Mouse (Mus musculus) neural tube, embryonic 13.5 days (tissue): ENCODE measurements around the gene Cped1. TPM values are rescaled to one million over a fixed set of nuclear protein-coding genes. Genes with fewer than 3 reads are reported as not detected.

ENCODE experiments used
- ATAC-seq: fragments of 200-750 bp; cut with Nextera tagmentation; 2 replicates; pipeline ENCODE4 v1.8.0; 2017; ENCODE audit warnings: low read depth, mild to moderate bottlenecking, moderate TSS enrichment, moderate library complexity
- H3K27ac ChIP-seq: fragments of 300-500 bp; sonication (generic); replicated peaks from 2 replicates; pipeline ENCODE4 v1.5.1; 2015; ENCODE audit warnings: moderate library complexity, mild to moderate bottlenecking, inconsistent platforms
- H3K27me3 ChIP-seq: fragments of 300-500 bp; sonication (generic); 2 replicates; pipeline ENCODE4 v1.6.1; 2015; ENCODE audit warnings: mild to moderate bottlenecking, inconsistent platforms
- H3K36me3 ChIP-seq: fragments of 300-500 bp; sonication (generic); 2 replicates; pipeline ENCODE4 v1.6.1; 2015; ENCODE audit warnings: mild to moderate bottlenecking, inconsistent platforms
- H3K4me1 ChIP-seq: fragments of 300-500 bp; sonication (generic); replicated peaks from 2 replicates; pipeline ENCODE4 v1.6.1; 2015; ENCODE audit warnings: inconsistent platforms
- H3K4me2 ChIP-seq: fragments of 300-500 bp; sonication (generic); 2 replicates; pipeline ENCODE4 v1.6.1; 2015; ENCODE audit warnings: inconsistent platforms, mild to moderate bottlenecking, moderate library complexity
- H3K4me3 ChIP-seq: fragments of 300-500 bp; sonication (generic); 2 replicates; pipeline ENCODE4 v1.5.1; 2015; ENCODE audit warnings: mild to moderate bottlenecking, inconsistent platforms
- H3K9ac ChIP-seq: fragments of 300-500 bp; sonication (generic); 2 replicates; pipeline ENCODE4 v1.6.1; 2015; ENCODE audit warnings: moderate library complexity, mild to moderate bottlenecking, inconsistent platforms
- H3K9me3 ChIP-seq: fragments of 300-500 bp; sonication (generic); 2 replicates; pipeline ENCODE4 v1.6.1; 2016; ENCODE audit warnings: inconsistent platforms
- WGBS: fragments of 180-500 bp; shearing (Covaris S2); methylation state at CpG from one replicate; pipeline ENCODE4 v1.1.7; 2015; 5-methylcytosine and 5-hydroxymethylcytosine counted together
- polyA plus RNA-seq: library from polyadenylated mRNA; unstranded; fragments of >200 nt; fragmentation: Nextera tagmentation; extraction: Ambion mirVana; gene quantifications from 2 replicates; pipeline ENCODE4 v1.2.1, GENCODE M21; 2015

The Cped1 gene
- 3.6 and 3.9 TPM in 2 replicates for polyA plus RNA-seq

- ATAC-seq: peak; percentile 75
- Histone ChIP-seq H3K4me1 (peaks cover 18% of the 10 kb centered on the region), H3K27ac (no peak within 1 kb of the TSS), H3K4me2 (peak within 1 kb of the TSS; percentile 87), H3K27me3 (peaks cover 34% of the 10 kb centered on the region), H3K9ac (peak within 1 kb of the TSS; percentile 63), H3K9me3 (no peaks in the 10 kb centered on the region), H3K36me3 (no peaks in the 10 kb centered on the region), H3K4me3 (peak within 1 kb of the TSS; percentile 44)
- WGBS: under 1% methylated on average over 38 of the region's 38 CpGs
Observed at GRCm38 (mm10) chr6:21985732-21986540, at the start of gene Cped1. TSS of gene Cped1 (plus strand) at chr6:21985916.

GRCm38 (mm10) chr6:21937981-21938635, 47.6 kb upstream of the Cped1 start:
- Histone ChIP-seq H3K4me3 (no peak overlapping the region), H3K27me3 (no peaks in the 10 kb centered on the region), H3K4me1 (no peaks in the 10 kb centered on the region), H3K27ac (no peak overlapping the region), H3K9me3 (no peaks in the 10 kb centered on the region), H3K36me3 (no peaks in the 10 kb centered on the region), H3K4me2 (no peak overlapping the region), H3K9ac (no peak overlapping the region)
- no peak for ATAC-seq
- 87% methylated on average over 4 of the region's 4 CpGs for WGBS

- Histone ChIP-seq H3K9me3 (no peaks in the 10 kb centered on the region), H3K4me3 (peak within 1 kb of the TSS; percentile 75), H3K4me1 (peaks cover 19% of the 10 kb centered on the region), H3K27ac (peak within 1 kb of the TSS; percentile 97), H3K4me2 (peak within 1 kb of the TSS; percentile 75), H3K27me3 (no peaks in the 10 kb centered on the region), H3K36me3 (peaks cover 9% of the 10 kb centered on the region), H3K9ac (peak within 1 kb of the TSS; percentile 83)
- under 1% methylated on average over 35 of the region's 35 CpGs for WGBS
- ATAC-seq: peak; percentile 98
Observed at GRCm38 (mm10) chr6:21949226-21949731, 36.4 kb upstream of the Cped1 start, which contains the start of gene Ing3. TSS of gene Ing3 (plus strand) at chr6:21949571.

GRCm38 (mm10) chr6:21949771-21950448, 35.8 kb upstream of the Cped1 start:
- no peaks in the 10 kb centered on the region for H3K27me3 ChIP-seq
- H3K4me3 ChIP-seq: peak overlapping the region; percentile 75
- under 1% methylated on average over 68 of the region's 68 CpGs for WGBS
- H3K9ac ChIP-seq: peak overlapping the region; percentile 83
- peak overlapping the region; percentile 97 for H3K27ac ChIP-seq
- peak overlapping the region; percentile 75 for H3K4me2 ChIP-seq
- no peaks in the 10 kb centered on the region for H3K9me3 ChIP-seq
- peaks cover 14% of the 10 kb centered on the region for H3K36me3 ChIP-seq
- ATAC-seq: peak; percentile 98
- H3K4me1 ChIP-seq: peaks cover 19% of the 10 kb centered on the region

- Histone ChIP-seq H3K9me3 (no peaks in the 10 kb centered on the region), H3K4me3 (peak overlapping the region; percentile 75), H3K27ac (peak overlapping the region; percentile 97; the same call in 1 of the 2 replicates), H3K4me1 (peaks cover 19% of the 10 kb centered on the region), H3K4me2 (peak overlapping the region; percentile 75), H3K27me3 (no peaks in the 10 kb centered on the region), H3K9ac (peak overlapping the region; percentile 83), H3K36me3 (peaks cover 21% of the 10 kb centered on the region)
- ATAC-seq: no peak
- 84% methylated on average over 2 of the region's 2 CpGs for WGBS
Observed at GRCm38 (mm10) chr6:21950676-21951075, 35.0 kb upstream of the Cped1 start.

- no peak overlapping the region for H3K27ac ChIP-seq
- 85% methylated on average over 4 of the region's 4 CpGs for WGBS
- peaks cover 47% of the 10 kb centered on the region for H3K36me3 ChIP-seq
- H3K4me1 ChIP-seq: peaks cover 19% of the 10 kb centered on the region
- no peak overlapping the region for H3K4me3 ChIP-seq
- no peaks in the 10 kb centered on the region for H3K27me3 ChIP-seq
- H3K4me2 ChIP-seq: no peak overlapping the region
- ATAC-seq: no peak
- H3K9me3 ChIP-seq: no peaks in the 10 kb centered on the region
- H3K9ac ChIP-seq: no peak overlapping the region
Observed at GRCm38 (mm10) chr6:21955468-21955867, 30.2 kb upstream of the Cped1 start.

GRCm38 (mm10) chr6:21958922-21959321, 26.8 kb upstream of the Cped1 start:
- Histone ChIP-seq H3K4me3 (no peak overlapping the region), H3K27me3 (no peaks in the 10 kb centered on the region), H3K4me2 (no peak overlapping the region), H3K9me3 (no peaks in the 10 kb centered on the region), H3K36me3 (peaks cover 38% of the 10 kb centered on the region), H3K9ac (no peak overlapping the region), H3K27ac (no peak overlapping the region), H3K4me1 (peaks cover 2% of the 10 kb centered on the region; the same call in 1 of the 2 replicates)
- 84% methylated on average over 4 of the region's 4 CpGs for whole genome bisulfite sequencing
- no peak for ATAC-seq

GRCm38 (mm10) chr6:21959909-21960308, 25.8 kb upstream of the Cped1 start:
- no peak overlapping the region for H3K4me2 ChIP-seq
- peaks cover 2% of the 10 kb centered on the region; the same call in 1 of the 2 replicates for H3K4me1 ChIP-seq
- H3K9ac ChIP-seq: no peak overlapping the region
- no peaks in the 10 kb centered on the region for H3K27me3 ChIP-seq
- WGBS: 87% methylated on average over 5 of the region's 5 CpGs
- no peaks in the 10 kb centered on the region for H3K9me3 ChIP-seq
- no peak overlapping the region for H3K27ac ChIP-seq
- H3K36me3 ChIP-seq: peaks cover 33% of the 10 kb centered on the region
- ATAC-seq: no peak
- H3K4me3 ChIP-seq: no peak overlapping the region

- H3K9me3 ChIP-seq: no peaks in the 10 kb centered on the region
- no peaks in the 10 kb centered on the region for H3K27me3 ChIP-seq
- no peak overlapping the region for H3K27ac ChIP-seq
- no peak overlapping the region for H3K4me3 ChIP-seq
- ATAC-seq: no peak
- WGBS: 74% methylated on average over 2 of the region's 2 CpGs
- H3K4me1 ChIP-seq: no peaks in the 10 kb centered on the region
- no peak overlapping the region for H3K9ac ChIP-seq
- peaks cover 24% of the 10 kb centered on the region for H3K36me3 ChIP-seq
- no peak overlapping the region for H3K4me2 ChIP-seq
Observed at GRCm38 (mm10) chr6:21977532-21977931, 8.2 kb upstream of the Cped1 start.

- H3K27ac ChIP-seq: no peak overlapping the region
- H3K4me2 ChIP-seq: no peak overlapping the region
- no peak overlapping the region for H3K4me3 ChIP-seq
- H3K9me3 ChIP-seq: no peaks in the 10 kb centered on the region
- H3K27me3 ChIP-seq: peaks cover 14% of the 10 kb centered on the region
- ATAC-seq: no peak
- 89% methylated on average over 1 of the region's 1 CpGs for WGBS
- no peak overlapping the region for H3K9ac ChIP-seq
- H3K36me3 ChIP-seq: no peaks in the 10 kb centered on the region
- H3K4me1 ChIP-seq: peaks cover 11% of the 10 kb centered on the region
Observed at GRCm38 (mm10) chr6:21981114-21981513, 4.6 kb upstream of the Cped1 start.

GRCm38 (mm10) chr6:21984990-21985731, 555 bp upstream of the Cped1 start:
- ATAC-seq: peak; percentile 72; the same call in 1 of the 2 replicates
- 11% methylated on average over 16 of the region's 16 CpGs for WGBS
- peak overlapping the region; percentile 63 for H3K9ac ChIP-seq

More at GRCm38 (mm10) chr6:21984990-21985731, 555 bp upstream of the Cped1 start:
- H3K4me3 ChIP-seq: peak overlapping the region; percentile 44
- peak overlapping the region; percentile 87 for H3K4me2 ChIP-seq
- no peaks in the 10 kb centered on the region for H3K9me3 ChIP-seq
- H3K27me3 ChIP-seq: peaks cover 34% of the 10 kb centered on the region
- no peaks in the 10 kb centered on the region for H3K36me3 ChIP-seq
- H3K4me1 ChIP-seq: peaks cover 18% of the 10 kb centered on the region
- H3K27ac ChIP-seq: no peak overlapping the region
